Mouse (Mus musculus) liver, embryonic 12.5 days (tissue): ENCODE results near the gene Foxp1. TPM values are rescaled to one million over a fixed set of nuclear protein-coding genes. Genes with fewer than 3 reads are reported as not detected.

ENCODE experiments used
- ATAC-seq: fragments of 200-750 bp; cut with Nextera tagmentation; 2 replicates; pipeline ENCODE4 v1.8.0; 2017; ENCODE audit warnings: moderate number of reproducible peaks, mild to moderate bottlenecking, moderate library complexity
- H3K27ac ChIP-seq: fragments of 300-500 bp; sonication (generic); 2 replicates; pipeline ENCODE4 v1.5.1; 2016; ENCODE audit warnings: mild to moderate bottlenecking
- H3K27me3 ChIP-seq: fragments of 300-500 bp; sonication (generic); replicated peaks from 2 replicates; pipeline ENCODE4 v1.6.1; 2016; ENCODE audit warnings: mild to moderate bottlenecking, moderate library complexity
- H3K36me3 ChIP-seq: fragments of 300-500 bp; sonication (generic); 2 replicates; pipeline ENCODE4 v1.6.1; 2016; ENCODE audit warnings: mild to moderate bottlenecking, moderate library complexity
- H3K4me1 ChIP-seq: fragments of 300-500 bp; sonication (generic); 2 replicates; pipeline ENCODE4 v1.6.1; 2016
- H3K4me2 ChIP-seq: fragments of 300-500 bp; sonication (generic); 2 replicates; pipeline ENCODE4 v1.6.1; 2016; ENCODE audit warnings: mild to moderate bottlenecking, moderate library complexity
- H3K4me3 ChIP-seq: fragments of 300-500 bp; sonication (generic); 2 replicates; pipeline ENCODE4 v1.5.1; 2016; ENCODE audit warnings: mild to moderate bottlenecking, moderate library complexity
- H3K9ac ChIP-seq: fragments of 300-500 bp; sonication (generic); 2 replicates; pipeline ENCODE4 v1.6.1; 2016; ENCODE audit warnings: mild to moderate bottlenecking, moderate library complexity
- H3K9me3 ChIP-seq: fragments of 300-500 bp; sonication (generic); replicated peaks from 2 replicates; pipeline ENCODE4 v1.6.1; 2016; ENCODE audit warnings: mild to moderate bottlenecking, moderate library complexity
- WGBS: fragments of 180-500 bp; shearing (Covaris S2); methylation state at CpG from one replicate; pipeline ENCODE4 v1.1.7; 2016; ENCODE audit not compliant: insufficient replicate concordance; 5-methylcytosine and 5-hydroxymethylcytosine counted together
- polyA plus RNA-seq: library from polyadenylated mRNA; unstranded; fragments of >200 nt; fragmentation: Nextera tagmentation; extraction: Ambion mirVana; gene quantifications from 2 replicates; pipeline ENCODE4 v1.2.1, GENCODE M21; 2016

The Foxp1 gene
- polyA plus RNA-seq, 1 experiment from 2014 or later, result 25.5 TPM

GRCm38 (mm10) chr6:99282866-99283657 lies 239.5 kb downstream of the Foxp1 start:
- H3K4me2 ChIP-seq, result peak overlapping the region; percentile 10; the same call in 1 of the 2 replicates
- H3K27ac ChIP-seq, result no peak overlapping the region
- H3K4me3 ChIP-seq, result no peak overlapping the region
- H3K9ac ChIP-seq, result no peak overlapping the region
- 55% methylated on average over 15 of the region's 15 CpGs for WGBS
- peaks cover 18% of the 10 kb centered on the region for H3K4me1 ChIP-seq
- no peaks in the 10 kb centered on the region for H3K36me3 ChIP-seq
- ATAC-seq, result peak; percentile 61; the same call in 1 of the 2 replicates
- H3K27me3 ChIP-seq, result no peaks in the 10 kb centered on the region
- no peaks in the 10 kb centered on the region for H3K9me3 ChIP-seq

GRCm38 (mm10) chr6:99281433-99281832 lies 241.1 kb downstream of the Foxp1 start:
- Histone ChIP-seq H3K4me3 (no peak overlapping the region), H3K9ac (no peak overlapping the region), H3K4me1 (peaks cover 18% of the 10 kb centered on the region), H3K27ac (no peak overlapping the region), H3K27me3 (no peaks in the 10 kb centered on the region), H3K9me3 (no peaks in the 10 kb centered on the region), H3K36me3 (no peaks in the 10 kb centered on the region), H3K4me2 (no peak overlapping the region)
- no peak for ATAC-seq
- WGBS, result 76% methylated on average over 9 of the region's 9 CpGs

- H3K9ac ChIP-seq, result no peak overlapping the region
Observed at GRCm38 (mm10) chr6:99280619-99281018, 241.9 kb downstream of the Foxp1 start.

GRCm38 (mm10) chr6:99277251-99277650 lies 245.3 kb downstream of the Foxp1 start:
- Histone ChIP-seq H3K36me3 (no peaks in the 10 kb centered on the region), H3K4me2 (no peak overlapping the region), H3K27ac (no peak overlapping the region), H3K9ac (no peak overlapping the region), H3K27me3 (no peaks in the 10 kb centered on the region), H3K4me3 (no peak overlapping the region), H3K9me3 (no peaks in the 10 kb centered on the region), H3K4me1 (peaks cover 5% of the 10 kb centered on the region; the same call in 1 of the 2 replicates)
- WGBS, result 81% methylated on average over 1 of the region's 1 CpGs
- ATAC-seq, result no peak

More at GRCm38 (mm10) chr6:99280619-99281018, 241.9 kb downstream of the Foxp1 start:
- no peak overlapping the region for H3K27ac ChIP-seq
- H3K36me3 ChIP-seq, result no peaks in the 10 kb centered on the region
- ATAC-seq, result no peak
- no peaks in the 10 kb centered on the region for H3K9me3 ChIP-seq
- no peak overlapping the region for H3K4me3 ChIP-seq
- H3K4me1 ChIP-seq, result peaks cover 18% of the 10 kb centered on the region
- no peaks in the 10 kb centered on the region for H3K27me3 ChIP-seq
- no peak overlapping the region for H3K4me2 ChIP-seq
- WGBS, result 66% methylated on average over 5 of the region's 5 CpGs

- H3K27ac ChIP-seq, result peak overlapping the region; percentile 21; the same call in 1 of the 2 replicates
- H3K4me1 ChIP-seq, result peaks cover 11% of the 10 kb centered on the region; the same call in 1 of the 2 replicates
- WGBS, result 65% methylated on average over 7 of the region's 7 CpGs
- H3K4me3 ChIP-seq, result no peak overlapping the region
- no peaks in the 10 kb centered on the region for H3K36me3 ChIP-seq
- ATAC-seq, result no peak
- H3K9ac ChIP-seq, result no peak overlapping the region
- H3K27me3 ChIP-seq, result no peaks in the 10 kb centered on the region
- no peak overlapping the region for H3K4me2 ChIP-seq
- no peaks in the 10 kb centered on the region for H3K9me3 ChIP-seq
Observed at GRCm38 (mm10) chr6:99276297-99276653, 246.2 kb downstream of the Foxp1 start.

- peak overlapping the region; percentile 21; the same call in 1 of the 2 replicates for H3K27ac ChIP-seq
- H3K9me3 ChIP-seq, result no peaks in the 10 kb centered on the region
- no peak overlapping the region for H3K9ac ChIP-seq
- H3K4me3 ChIP-seq, result no peak overlapping the region
- H3K4me1 ChIP-seq, result peaks cover 14% of the 10 kb centered on the region; the same call in 1 of the 2 replicates
- no peak for ATAC-seq
- WGBS, result 62% methylated on average over 21 of the region's 21 CpGs
- H3K27me3 ChIP-seq, result no peaks in the 10 kb centered on the region
- H3K4me2 ChIP-seq, result no peak overlapping the region
- H3K36me3 ChIP-seq, result no peaks in the 10 kb centered on the region
Observed at GRCm38 (mm10) chr6:99275381-99276296, 246.9 kb downstream of the Foxp1 start.

GRCm38 (mm10) chr6:99274667-99275066 lies 247.9 kb downstream of the Foxp1 start:
- Histone ChIP-seq H3K4me3 (no peak overlapping the region), H3K4me1 (peaks cover 14% of the 10 kb centered on the region; the same call in 1 of the 2 replicates), H3K9ac (no peak overlapping the region), H3K9me3 (no peaks in the 10 kb centered on the region), H3K36me3 (no peaks in the 10 kb centered on the region), H3K27ac (no peak overlapping the region), H3K4me2 (no peak overlapping the region), H3K27me3 (no peaks in the 10 kb centered on the region)
- WGBS, result 67% methylated on average over 5 of the region's 5 CpGs
- no peak for ATAC-seq

- no peak overlapping the region for H3K9ac ChIP-seq
- peaks cover 14% of the 10 kb centered on the region; the same call in 1 of the 2 replicates for H3K4me1 ChIP-seq
- WGBS, result 65% methylated on average over 6 of the region's 6 CpGs
Observed at GRCm38 (mm10) chr6:99274222-99274621, 248.3 kb downstream of the Foxp1 start.

GRCm38 (mm10) chr6:99273177-99273576 lies 249.3 kb downstream of the Foxp1 start:
- Histone ChIP-seq H3K27ac (no peak overlapping the region), H3K36me3 (no peaks in the 10 kb centered on the region), H3K27me3 (no peaks in the 10 kb centered on the region), H3K9ac (no peak overlapping the region), H3K4me2 (no peak overlapping the region), H3K4me1 (peaks cover 14% of the 10 kb centered on the region; the same call in 1 of the 2 replicates), H3K9me3 (no peaks in the 10 kb centered on the region), H3K4me3 (no peak overlapping the region)
- ATAC-seq, result no peak
- WGBS, result 74% methylated on average over 5 of the region's 5 CpGs

More at GRCm38 (mm10) chr6:99274222-99274621, 248.3 kb downstream of the Foxp1 start:
- no peak overlapping the region for H3K4me2 ChIP-seq
- H3K9me3 ChIP-seq, result no peaks in the 10 kb centered on the region
- no peaks in the 10 kb centered on the region for H3K27me3 ChIP-seq
- no peak for ATAC-seq
- H3K36me3 ChIP-seq, result no peaks in the 10 kb centered on the region
- no peak overlapping the region for H3K4me3 ChIP-seq
- H3K27ac ChIP-seq, result no peak overlapping the region

- H3K27ac ChIP-seq, result no peak overlapping the region
- H3K27me3 ChIP-seq, result no peaks in the 10 kb centered on the region
- ATAC-seq, result no peak
- H3K9me3 ChIP-seq, result no peaks in the 10 kb centered on the region
- no peaks in the 10 kb centered on the region for H3K36me3 ChIP-seq
- H3K4me3 ChIP-seq, result no peak overlapping the region
- 63% methylated on average over 3 of the region's 3 CpGs for WGBS
- no peak overlapping the region for H3K4me2 ChIP-seq
- peaks cover 14% of the 10 kb centered on the region; the same call in 1 of the 2 replicates for H3K4me1 ChIP-seq
- no peak overlapping the region for H3K9ac ChIP-seq
Observed at GRCm38 (mm10) chr6:99272174-99272573, 250.3 kb downstream of the Foxp1 start.

GRCm38 (mm10) chr6:99271741-99272140 lies 250.8 kb downstream of the Foxp1 start:
- no peak for ATAC-seq
- H3K36me3 ChIP-seq, result no peaks in the 10 kb centered on the region
- no peaks in the 10 kb centered on the region for H3K27me3 ChIP-seq

GRCm38 (mm10) chr6:99269921-99270320 lies 252.6 kb downstream of the Foxp1 start:
- 64% methylated on average over 6 of the region's 6 CpGs for WGBS

More at GRCm38 (mm10) chr6:99271741-99272140, 250.8 kb downstream of the Foxp1 start:
- Histone ChIP-seq H3K4me1 (peaks cover 15% of the 10 kb centered on the region; the same call in 1 of the 2 replicates), H3K4me2 (no peak overlapping the region), H3K9ac (no peak overlapping the region), H3K9me3 (no peaks in the 10 kb centered on the region), H3K27ac (no peak overlapping the region), H3K4me3 (no peak overlapping the region)
- WGBS, result 73% methylated on average over 7 of the region's 7 CpGs

More at GRCm38 (mm10) chr6:99269921-99270320, 252.6 kb downstream of the Foxp1 start:
- H3K4me2 ChIP-seq, result no peak overlapping the region
- no peak overlapping the region for H3K4me3 ChIP-seq
- peaks cover 32% of the 10 kb centered on the region for H3K4me1 ChIP-seq
- no peaks in the 10 kb centered on the region for H3K9me3 ChIP-seq
- no peak overlapping the region for H3K9ac ChIP-seq
- no peaks in the 10 kb centered on the region for H3K27me3 ChIP-seq
- H3K36me3 ChIP-seq, result no peaks in the 10 kb centered on the region
- H3K27ac ChIP-seq, result no peak overlapping the region
- no peak for ATAC-seq
